Mouse (Mus musculus): ENCODE measurements around the gene Lamtor2.

Lamtor2 gene

DNA sequence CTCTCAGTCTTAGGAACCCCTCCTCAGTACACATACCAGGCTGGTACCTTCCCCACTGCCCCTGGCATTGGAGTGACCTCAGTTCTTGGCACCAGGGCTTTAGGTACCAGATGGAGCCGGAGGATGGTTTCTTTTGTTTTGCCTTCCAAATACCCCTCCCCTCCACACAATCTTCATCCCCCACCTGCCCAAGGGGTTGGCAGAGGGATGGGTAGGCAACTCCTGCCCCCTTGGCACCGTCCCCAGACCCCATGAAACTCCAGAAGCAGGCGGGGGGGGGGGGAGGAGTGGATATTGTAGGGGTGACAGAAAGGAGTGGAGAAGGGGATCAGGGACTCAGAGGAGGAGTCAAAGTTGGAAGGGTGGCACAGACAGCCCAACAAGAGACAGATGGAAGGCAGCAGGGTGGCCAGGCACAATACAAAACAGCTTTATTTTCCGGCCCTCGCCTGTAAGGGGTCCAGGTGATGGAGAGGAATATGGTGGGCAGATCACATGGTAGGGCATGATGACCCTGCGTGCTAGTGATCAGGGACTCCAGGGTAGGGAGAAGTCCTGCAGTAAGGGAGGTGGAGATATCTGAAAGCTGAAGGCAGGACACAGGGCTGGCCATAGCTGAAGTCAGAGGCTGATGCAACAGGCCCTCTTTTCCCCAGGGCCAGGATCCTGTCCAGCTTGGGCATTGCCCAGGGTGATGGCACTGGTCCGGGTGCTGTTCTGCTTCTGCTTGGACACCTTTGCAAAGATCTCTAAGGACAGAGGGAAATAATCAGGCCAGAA, 11.1 kb downstream of the Lamtor2 start:
- DNase-seq: no peak

DNA sequence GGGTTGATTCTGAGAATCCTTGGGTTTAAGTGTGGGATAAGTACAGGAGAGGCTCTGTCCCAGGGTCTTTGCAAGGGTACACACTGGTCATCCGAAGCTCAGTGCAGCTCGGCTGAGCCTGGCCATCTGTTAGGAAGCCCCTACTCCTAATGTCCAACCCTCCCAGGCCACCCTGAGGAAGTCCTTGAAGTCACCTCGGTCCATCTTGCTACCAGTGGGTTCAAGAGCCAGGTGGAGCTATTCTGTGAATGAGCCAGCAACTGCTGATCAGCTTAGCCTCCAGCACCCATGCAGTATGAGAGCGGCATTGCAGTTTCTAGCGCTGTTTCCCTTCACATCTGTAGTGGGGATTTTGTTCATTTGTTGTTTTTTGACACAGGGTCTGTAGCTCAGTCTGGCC, 12.8 kb downstream of the Lamtor2 start:
- no peak for DNase-seq

DNA sequence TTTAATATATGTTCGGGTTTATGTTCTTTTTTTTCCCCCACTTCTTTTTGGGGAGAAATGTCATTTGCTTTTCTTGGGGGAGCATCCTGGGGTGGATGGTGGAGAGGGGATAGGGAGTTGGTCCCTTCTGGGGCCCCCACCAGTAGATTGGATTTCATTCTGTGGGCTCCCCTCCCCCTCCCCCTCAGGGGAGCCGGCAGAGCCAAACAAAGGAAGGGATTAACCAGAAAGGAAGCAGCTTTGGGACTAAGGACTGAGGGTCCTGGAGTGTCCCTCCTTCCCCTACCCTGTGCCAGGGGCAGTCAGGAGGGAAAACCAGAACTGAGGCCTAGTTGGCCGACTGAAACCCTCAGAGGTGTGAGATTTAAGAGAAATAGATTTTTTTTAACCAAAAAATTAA, 13.5 kb downstream of the Lamtor2 start:
- DNase-seq: no peak

DNA sequence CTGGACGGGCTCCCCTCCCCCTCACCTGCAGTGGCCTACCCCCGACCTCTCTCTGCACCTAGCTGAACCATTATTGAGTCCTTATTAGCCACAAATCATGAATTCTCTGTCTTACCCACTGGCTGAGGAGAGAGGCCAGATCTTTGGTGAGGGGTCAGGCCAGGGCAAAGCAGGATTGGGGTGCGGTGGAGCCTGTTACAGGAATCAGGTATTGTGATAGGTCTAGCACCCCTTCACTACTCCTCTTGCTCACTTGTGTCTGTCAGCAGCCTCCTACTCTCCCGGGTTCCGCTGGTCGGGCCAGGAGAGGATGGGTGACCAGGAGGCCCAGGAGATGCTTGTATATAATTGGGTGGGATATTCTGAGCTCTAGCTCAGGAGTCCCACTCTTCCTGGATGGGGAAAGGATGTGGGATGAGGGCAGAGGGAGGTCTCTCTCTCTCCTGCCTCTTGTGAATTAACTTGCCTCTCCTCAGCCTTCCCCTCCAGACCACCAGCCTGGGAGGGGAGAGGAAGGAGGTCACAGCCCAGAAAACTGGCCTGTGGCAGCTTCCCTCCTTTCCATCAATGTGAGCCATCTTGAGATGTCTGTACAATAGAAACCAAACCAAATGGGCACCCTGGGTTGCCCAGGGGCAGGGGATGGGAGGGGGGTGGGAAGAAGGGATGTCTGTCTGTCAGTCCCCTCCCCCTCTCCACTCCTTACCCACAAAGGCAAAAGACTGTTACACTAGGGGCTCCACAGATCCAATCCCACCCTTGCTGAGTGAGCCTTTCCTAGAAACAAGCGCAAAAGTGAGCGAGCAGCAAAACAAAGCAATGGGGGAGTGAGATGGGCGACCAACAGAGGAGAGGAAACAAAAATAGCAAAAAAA, 14.4 kb downstream of the Lamtor2 start:
- no peak for DNase-seq

DNA sequence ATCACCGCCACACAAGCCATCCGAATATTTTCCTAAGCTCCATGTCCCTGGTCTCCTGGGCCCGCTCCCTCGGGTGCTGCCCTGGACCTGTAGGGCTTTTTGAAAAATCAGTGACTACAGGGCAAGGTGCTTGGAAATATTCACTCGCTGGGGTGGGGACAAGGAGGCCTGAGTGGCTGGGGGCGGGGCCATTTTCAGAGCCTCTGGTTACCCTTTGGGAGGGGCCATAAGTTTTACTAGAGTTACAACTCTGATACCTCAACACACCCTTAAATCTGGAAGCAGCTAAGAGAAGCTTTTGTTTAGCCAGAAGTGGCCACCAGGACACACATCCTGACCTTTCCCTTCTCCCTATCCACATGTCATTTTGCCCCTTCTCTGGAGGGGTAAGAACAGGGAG, 15.7 kb downstream of the Lamtor2 start:
- no peak for DNase-seq

DNA sequence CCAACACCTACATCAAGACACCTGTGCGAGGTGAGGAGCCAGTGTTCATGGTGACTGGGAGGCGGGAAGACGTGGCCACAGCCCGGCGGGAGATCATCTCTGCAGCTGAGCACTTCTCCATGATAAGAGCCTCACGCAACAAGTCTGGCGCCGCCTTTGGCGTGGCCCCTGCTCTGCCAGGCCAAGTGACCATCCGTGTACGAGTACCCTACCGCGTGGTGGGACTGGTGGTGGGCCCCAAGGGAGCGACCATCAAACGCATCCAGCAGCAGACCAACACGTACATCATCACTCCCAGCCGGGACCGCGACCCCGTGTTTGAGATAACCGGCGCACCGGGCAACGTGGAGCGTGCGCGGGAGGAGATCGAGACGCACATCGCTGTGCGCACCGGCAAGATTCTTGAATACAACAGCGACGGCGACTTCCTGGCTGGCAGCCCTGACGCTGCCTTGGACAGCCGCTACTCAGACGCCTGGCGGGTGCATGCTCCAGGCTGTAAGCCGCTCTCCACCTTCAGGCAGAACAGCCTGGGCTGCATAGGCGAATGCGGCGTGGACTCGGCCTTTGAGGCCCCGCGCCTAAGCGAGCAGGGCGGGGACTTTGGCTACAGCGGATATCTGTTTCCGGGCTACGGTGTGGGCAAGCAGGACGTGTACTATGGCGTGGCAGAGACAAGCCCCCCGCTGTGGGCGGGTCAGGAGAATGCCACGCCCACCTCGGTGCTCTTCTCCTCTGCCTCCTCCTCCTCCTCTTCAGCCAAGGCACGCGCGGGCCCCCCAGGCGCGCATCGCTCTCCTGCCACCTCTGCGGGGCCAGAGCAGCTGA, 16.6 kb downstream of the Lamtor2 start:
- DNase-seq: peak; percentile 84

DNA sequence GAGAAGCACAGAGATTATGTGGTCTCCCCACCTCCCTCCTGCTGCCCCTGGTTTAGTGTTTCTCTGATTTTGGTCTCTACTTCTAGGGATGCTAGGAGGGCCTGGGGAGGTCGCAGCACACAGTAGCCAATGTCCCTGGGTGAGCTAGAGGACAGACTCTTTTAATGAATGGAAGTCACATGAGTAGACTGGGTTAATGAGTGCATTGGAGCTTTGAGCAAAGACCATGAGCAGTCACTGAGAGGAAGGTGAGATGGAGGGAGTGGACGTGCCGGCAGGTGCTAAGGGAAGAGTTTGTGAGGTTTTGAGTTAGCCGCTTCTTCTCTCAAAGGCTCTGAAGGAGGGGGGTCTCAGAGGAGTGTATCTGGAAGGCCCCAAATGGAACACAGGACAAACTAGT, 17.3 kb downstream of the Lamtor2 start:
- DNase-seq: no peak

DNA sequence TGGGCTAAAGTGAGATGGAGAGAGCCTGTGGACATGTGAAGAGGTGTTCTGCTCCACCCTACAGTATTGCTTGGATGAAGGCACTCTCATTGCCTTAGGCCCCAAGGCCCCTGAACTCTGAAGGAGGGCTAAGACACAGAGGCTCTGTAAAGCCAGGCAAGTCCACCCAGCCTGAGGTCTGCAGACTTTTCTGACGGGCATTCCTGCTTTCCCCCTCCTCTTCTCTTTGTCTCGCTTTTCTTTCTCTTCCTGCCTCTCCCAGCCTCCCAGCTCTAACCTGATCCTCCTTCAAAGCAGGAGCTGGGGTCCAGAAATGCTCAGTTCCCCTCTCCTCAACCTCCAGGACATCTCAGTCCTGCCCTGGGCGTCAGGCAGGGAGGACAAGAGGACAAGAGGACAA, 17.9 kb downstream of the Lamtor2 start:
- no peak for DNase-seq

DNA sequence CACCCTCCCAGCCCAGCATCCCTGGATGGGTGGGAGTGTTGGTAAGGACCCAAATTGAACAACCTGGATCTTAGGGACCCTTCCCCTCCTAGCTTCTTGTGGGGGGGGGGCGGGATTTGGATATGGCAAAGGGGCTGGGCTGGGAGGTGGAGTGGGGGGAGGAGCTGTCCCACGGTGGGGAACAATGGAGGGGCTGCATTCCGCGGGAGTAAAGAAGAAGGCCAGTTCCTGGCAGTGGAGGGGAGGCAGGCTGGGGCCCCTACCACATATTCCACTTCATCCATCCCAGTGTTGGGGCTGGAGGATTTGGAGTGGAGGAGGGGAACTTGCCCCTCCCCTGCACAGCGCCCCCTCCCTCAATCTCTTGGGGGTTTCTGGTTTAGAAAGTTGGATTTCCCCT, 19.2 kb downstream of the Lamtor2 start:
- DNase-seq: no peak

DNA sequence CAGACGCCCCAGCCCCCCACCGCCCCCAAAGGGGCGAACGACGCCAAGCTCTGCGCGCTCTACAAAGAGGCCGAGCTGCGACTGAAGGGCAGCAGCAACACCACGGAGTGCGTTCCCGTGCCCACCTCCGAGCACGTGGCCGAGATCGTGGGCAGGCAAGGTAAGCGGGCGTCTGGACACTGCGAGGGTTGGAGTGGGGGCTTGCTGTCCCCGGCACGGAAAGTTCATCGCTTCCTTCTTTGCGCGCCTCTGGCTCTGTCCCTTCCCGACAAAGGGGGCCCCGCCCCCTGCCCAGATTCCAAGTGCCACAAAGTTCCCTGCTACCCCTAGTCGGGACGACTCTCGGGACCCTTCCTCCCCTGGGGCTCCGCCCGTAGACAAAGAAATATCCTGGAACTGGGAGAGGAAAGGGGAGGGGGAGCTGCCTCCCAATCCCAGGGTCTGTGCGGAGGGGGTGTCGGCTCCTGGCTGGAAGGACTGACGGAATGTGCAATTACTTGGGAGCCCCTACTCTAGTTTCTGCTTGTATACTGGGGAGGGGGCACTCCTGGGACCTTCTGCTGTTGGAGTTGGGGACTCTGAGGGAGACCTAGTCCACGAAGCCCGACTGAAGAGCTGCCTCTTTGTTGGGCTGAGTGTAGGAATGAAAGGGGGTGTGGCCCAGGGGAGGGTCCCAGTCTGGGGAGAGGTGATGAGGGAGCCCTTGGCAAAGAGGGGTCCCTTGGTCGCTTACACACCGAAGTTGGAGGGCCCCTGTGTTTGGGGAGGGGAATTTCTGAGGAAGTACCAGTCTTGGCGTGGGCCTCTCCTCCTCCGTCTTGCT, 20.0 kb downstream of the Lamtor2 start:
- DNase-seq: no peak

DNA sequence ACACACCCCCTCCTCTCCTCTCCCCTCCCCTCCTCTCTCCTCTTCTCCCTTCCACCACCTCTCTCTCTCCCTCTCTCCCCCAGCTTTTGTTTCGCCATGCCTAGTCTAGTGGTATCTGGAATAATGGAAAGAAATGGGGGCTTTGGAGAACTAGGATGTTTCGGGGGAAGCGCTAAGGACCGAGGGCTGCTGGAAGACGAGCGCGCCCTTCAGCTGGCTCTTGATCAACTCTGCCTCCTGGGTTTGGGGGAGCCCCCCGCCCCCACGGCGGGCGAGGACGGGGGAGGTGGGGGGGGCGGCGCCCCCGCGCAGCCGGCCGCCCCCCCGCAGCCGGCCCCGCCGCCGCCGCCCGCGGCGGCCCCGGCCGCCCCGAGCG, 20.6 kb downstream of the Lamtor2 start, which contains the start of gene Mex3a:
Gene Mex3a (plus strand): TSS at position 97 of the 376 bp plus-strand sequence.
- no peak for DNase-seq

DNA sequence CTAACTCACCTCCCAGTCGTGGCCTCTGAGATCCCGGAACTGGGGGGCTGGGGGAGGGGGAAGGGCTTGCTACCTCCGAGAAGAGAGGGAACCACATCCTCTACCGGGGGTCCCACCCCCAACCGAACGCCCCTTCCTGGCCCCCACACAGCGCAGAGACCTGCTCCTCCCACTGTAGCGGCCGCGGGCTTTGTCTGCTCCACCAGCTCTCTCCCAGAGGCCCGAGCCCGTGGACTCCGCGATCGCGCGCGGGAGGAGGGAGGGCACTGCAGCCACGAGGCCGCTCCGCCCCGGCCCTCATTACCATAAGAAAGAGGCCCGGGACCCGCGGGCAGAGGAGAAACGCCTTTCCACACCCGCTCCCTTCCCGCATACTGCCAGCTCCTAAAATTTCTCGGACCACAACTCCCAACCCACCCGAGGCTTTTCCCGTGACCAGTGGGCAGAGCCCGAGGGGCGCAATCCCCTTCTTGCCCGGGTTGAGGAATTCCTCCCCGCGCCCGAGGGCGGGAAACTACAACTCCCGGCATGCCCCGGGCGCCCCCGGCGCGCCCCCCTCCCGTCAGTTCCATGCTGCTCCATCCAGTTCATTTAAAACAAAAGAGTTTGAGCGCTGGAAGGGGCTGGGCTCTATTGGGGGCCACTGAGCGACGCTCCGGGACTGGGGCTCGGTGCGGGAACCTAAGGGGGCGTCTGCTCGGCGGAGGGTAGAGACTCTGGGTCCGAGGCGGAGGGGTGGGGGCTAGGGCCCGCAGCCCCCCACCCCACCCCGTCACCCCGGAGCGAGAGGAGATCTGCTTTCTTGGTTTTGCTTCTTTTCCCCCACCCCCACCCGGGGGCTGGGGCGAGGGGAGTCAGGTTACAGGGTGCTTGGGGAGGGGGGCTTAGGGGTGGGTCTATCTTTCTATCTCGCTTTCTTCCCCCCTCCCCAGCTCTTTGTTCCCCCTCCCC, 21.3 kb downstream of the Lamtor2 start:
- peak; percentile 91 for DNase-seq

DNA sequence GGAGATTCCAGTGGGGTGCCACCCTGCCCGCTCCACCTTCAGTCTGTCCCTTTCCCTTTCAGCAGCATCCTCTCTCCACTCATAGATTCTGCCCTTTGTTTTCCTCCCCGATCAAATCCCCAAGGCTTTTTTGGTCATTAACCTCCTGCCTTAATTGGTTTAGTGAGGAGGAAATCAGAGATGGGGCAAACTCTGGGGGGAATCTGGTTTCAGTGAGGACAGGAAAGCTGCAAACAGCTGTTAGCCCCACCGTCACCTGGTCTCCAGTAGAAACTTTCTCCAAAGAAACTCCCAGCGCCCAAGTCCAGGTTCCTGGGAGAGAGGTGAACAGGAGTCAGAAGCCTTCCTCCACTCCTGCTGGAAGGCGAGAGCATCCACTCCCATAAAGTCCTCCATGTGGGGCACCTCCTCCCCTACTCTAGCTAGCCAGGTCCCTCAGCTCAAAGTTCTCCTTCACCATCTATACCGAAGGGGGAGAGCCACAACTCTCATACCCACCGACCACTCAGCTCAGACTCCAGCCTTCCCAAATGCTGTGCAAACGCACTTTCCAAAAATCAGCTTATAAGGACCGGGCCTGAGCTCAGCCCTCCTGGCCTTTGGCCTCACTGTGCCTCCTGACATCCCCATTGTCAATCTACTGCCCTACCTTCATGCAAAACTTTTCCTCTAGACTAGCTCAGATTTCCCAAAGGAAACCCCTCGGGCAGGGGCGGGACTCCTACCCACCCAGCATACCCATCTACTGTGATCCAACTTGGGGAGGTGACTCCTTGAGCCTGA, 22.6 kb downstream of the Lamtor2 start:
- no peak for DNase-seq

DNA sequence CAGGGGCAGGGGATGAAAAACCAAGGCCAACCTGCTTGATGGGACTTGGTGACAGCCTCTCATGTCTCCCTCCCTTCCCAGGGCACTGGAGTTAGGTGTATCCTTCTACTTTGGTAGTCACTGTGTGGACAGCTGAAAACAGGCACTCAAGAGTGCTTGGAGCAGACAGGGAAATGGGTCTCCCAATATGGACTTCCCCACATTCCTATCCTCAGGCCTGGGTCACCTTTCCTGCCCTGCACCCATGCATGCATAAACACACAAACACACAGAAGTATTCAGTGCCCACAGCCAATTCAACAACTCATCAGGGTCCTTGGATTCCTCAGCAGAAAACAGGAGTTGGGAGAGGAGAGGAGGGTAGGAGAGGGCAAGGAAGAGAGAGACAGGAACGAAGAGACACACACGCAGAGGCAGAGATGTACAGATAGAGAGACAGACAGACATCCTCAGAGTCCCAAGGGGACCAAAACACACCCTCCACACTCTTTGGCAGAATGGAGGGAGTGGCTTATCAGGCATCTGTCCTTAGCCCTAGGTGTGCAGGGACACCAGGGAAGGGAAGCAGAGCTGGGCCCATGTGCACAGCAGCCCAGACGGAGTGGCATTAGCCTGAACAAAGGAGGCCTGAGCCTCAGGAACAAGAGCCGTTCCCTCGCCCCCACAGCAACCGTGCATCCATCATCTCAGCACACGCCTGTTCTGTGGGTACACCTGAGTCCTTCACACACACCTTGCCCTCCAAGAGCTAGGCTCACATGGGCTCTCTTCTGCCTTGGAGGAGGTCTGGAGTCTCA, 23.5 kb downstream of the Lamtor2 start:
- DNase-seq: no peak

DNA sequence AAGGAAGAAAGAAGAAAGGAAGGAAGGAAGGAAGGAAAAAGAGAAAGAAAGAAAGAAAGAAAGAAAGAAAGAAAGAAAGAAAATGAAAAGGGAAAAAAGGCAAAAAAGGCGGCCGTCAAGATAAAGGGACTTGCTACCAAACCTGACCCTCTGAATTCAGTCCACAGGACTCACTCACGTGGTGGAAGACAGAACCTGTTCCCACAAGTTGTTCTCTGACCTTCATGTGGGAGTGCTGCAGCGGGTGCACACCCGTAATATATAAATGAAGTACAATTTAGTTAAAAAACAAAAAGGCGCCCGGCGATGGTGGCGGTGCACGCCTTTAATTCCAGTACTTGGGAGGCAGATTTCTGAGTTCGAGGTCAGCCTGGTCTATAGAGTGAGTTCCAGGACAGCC, 24.2 kb downstream of the Lamtor2 start:
- no peak for DNase-seq

DNA sequence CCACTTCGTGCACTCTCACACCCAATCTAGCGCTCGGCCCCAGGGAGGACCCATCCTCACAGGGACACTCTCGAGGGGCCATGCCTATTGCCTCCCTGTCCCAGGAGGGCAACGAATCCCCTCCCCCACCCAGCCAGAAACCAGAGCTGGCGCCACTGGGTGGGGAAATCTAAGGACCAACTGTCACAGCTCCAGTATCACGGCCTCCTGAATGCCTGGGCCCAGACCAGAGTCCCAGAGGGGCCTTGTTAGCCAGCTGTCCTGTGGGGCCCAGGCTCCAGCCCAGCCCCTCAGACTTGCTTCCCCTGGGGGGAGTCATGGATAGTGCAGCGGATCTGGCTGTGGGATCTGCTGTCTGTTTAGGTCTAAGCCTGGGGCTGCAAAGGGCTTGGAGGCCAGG, 25.3 kb downstream of the Lamtor2 start:
- no peak for DNase-seq

DNA sequence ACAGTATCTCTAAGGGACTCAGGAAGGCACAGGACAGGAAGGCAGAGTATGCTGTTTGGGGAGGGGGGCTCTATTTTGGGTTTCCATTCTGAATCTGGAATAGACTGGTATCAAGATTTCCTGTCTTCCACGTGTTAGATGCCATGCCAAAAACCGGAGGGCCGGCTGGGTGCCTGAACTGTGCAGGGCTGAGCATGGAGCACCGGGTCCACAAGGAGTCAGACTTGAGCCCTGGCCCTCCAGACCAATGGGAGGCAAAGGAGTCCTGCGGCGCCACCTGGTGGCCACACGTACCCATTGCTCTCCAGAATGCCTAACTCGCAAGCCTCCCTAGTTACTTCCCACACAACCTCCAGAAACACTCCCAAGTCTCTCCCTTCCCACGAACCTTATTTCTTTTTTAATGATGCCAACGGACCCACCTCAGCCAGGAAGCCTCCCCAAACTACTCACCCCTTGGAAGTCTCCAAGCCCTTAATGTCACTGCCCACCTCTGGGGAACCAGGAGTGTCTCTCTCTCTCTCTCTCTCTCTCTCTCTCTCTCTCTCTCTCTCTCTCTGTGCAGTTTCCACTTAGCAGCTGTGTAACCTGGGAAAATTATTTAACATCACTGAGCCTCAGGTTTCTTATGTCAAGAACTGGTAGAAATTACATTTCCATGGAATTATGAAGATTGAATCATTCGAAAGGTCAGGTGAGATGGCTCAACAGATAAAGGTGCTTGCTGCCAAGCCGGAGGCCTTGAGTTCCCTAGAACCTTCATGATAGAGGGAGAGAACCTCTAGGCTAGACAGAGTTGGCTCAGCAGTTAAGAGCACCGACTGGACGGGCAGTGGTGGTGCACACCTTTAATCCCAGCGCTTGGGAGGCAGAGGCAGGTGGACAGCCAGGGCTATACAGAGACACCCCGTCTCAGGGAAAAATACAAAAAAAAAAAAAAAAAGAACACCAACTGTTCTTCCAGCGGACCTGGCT, 26.4 kb downstream of the Lamtor2 start:
- peak; percentile 86 for DNase-seq

DNA sequence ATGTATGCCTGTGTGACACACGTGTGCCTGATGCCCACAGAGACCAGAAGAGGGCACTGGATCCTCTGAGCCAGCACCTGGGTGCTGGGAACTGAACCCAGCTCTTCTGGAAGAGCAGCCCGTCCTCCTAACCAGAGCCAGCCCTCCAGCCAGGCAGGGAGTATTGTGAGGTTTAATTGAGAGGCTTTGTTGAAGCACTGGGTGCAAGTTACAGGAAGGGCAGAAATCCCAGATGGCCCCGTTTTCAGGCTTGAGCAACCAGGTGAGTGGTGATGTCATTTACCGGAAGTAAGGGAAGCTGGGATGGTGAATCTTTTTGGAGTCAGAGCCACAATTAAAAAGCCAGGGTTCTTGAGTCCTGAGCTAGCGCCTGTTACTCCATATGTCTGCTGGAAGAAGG, 27.9 kb downstream of the Lamtor2 start:
- DNase-seq: no peak

Data from kidney, adult 18-20 months (tissue).